Mouse (Mus musculus) myocyte (in vitro differentiated cells): ENCODE measurements around the gene Rasal1.

Experiments used
- CEBPB ChIP-seq: IDR thresholded peaks from 2 replicates; pipeline ENCODE4 v1.6.1; 2011; ENCODE audit warnings: mild to moderate bottlenecking, moderate library complexity; ENCODE audit not compliant: poor library complexity, insufficient read depth, severe bottlenecking
- E2F4 ChIP-seq: IDR thresholded peaks from one replicate; pipeline ENCODE4 v1.6.1; 2011; ENCODE audit warnings: mild to moderate bottlenecking, control low read depth, moderate library complexity; ENCODE audit not compliant: insufficient read depth
- MAX ChIP-seq: IDR thresholded peaks from one replicate; pipeline ENCODE4 v1.6.1; 2011; ENCODE audit warnings: low read depth, mild to moderate bottlenecking, control low read depth
- MYOD1 ChIP-seq, 3 experiments: IDR thresholded peaks; one replicate each; pipeline ENCODE4 v1.6.1; 2011; ENCODE audit warnings: control low read depth in 2 of 3, low read depth in 2 of 3, mild to moderate bottlenecking in 2 of 3, moderate library complexity in 1 of 3; ENCODE audit not compliant: insufficient read length in 2 of 3, control insufficient read depth in 1 of 3
- MYOG ChIP-seq, 3 experiments: IDR thresholded peaks; one replicate each; pipeline ENCODE4 v1.6.1; 2011; ENCODE audit warnings: control low read depth in 2 of 3, low read depth in 2 of 3, mild to moderate bottlenecking in 2 of 3; ENCODE audit not compliant: insufficient read length in 2 of 3, control insufficient read depth in 1 of 3, insufficient read depth in 1 of 3
- POLR2A ChIP-seq: IDR thresholded peaks from one replicate; pipeline ENCODE4 v1.6.1; 2011; ENCODE audit warnings: low read depth, mild to moderate bottlenecking, control low read depth, moderate library complexity; ENCODE audit not compliant: insufficient read length
- POLR2AphosphoS2 ChIP-seq: IDR thresholded peaks from one replicate; pipeline ENCODE4 v1.6.1; 2011; ENCODE audit warnings: low read depth, control low read depth; ENCODE audit not compliant: insufficient read length
- SRF ChIP-seq: IDR thresholded peaks from one replicate; pipeline ENCODE4 v1.6.1; 2011; ENCODE audit warnings: low read depth; ENCODE audit not compliant: control insufficient read depth, insufficient read length
- TCF12 ChIP-seq: IDR thresholded peaks from one replicate; pipeline ENCODE4 v1.6.1; 2011; ENCODE audit warnings: mild to moderate bottlenecking, control low read depth; ENCODE audit not compliant: poor library complexity, insufficient read depth, severe bottlenecking
- USF1 ChIP-seq: IDR thresholded peaks from one replicate; pipeline ENCODE4 v1.6.1; 2011; ENCODE audit warnings: low read depth, mild to moderate bottlenecking, control low read depth, moderate library complexity

DNA sequence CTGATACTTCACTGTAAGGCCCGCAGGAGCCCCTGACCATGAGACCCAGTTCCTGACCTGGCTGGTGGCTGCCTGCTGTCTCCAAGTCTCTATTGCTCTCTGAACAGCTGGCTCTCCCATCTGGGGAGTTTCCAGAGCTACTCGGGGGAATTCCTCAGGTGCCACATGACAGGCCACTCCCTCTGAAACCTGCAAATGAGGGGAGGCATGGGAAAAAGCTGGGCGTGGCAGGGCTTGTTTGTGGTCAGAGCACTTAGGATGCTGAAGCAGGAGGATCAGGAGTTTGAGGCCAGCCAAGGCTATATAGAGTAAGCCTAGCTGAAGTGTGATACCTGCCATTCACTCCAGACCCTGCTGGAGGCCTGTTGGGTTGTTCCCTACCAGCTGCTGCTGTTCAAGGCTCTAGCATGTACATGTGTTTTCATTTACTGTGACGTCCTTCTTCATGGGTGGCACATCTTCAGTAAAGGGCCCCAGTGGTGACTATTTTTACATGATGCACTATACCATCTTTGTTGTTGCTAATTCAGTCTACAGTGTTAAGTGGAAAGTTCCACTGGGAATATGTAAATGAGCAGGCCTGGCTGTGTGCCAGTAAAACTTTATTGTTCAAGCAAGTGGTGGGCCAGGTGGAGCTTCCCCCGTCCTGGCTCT, 26.3 kb upstream of the Rasal1 start:
- TF ChIP-seq USF1: no peak
- TF ChIP-seq POLR2A: no peak
- no peak for TF ChIP-seq TCF12
- no peak for TF ChIP-seq SRF
- no peak for TF ChIP-seq E2F4
- no peak for TF ChIP-seq MAX
- no peak for TF ChIP-seq POLR2AphosphoS2
- TF ChIP-seq MYOG (IDR thresholded peaks at IDR 0.05; ENCODE audit: control insufficient read depth in 1 of 3, insufficient read depth in 1 of 3, insufficient read length in 2 of 3, low read depth in 2 of 3): peak in 1 of 3 experiments; percentile 7
- no peak for TF ChIP-seq MYOD1 (IDR thresholded peaks at IDR 0.05; ENCODE audit: control insufficient read depth in 1 of 3, insufficient read length in 2 of 3, low read depth in 2 of 3)
- TF ChIP-seq CEBPB: no peak
